Mouse (Mus musculus): ENCODE results near the gene Glg1. TPM values are rescaled to one million over a fixed set of nuclear protein-coding genes. Genes with fewer than 3 reads are reported as not detected.

Gene Glg1
- total and polyA plus RNA-seq, 3 experiments = 15.9 to 37.2 (median 34.3) TPM

DNA sequence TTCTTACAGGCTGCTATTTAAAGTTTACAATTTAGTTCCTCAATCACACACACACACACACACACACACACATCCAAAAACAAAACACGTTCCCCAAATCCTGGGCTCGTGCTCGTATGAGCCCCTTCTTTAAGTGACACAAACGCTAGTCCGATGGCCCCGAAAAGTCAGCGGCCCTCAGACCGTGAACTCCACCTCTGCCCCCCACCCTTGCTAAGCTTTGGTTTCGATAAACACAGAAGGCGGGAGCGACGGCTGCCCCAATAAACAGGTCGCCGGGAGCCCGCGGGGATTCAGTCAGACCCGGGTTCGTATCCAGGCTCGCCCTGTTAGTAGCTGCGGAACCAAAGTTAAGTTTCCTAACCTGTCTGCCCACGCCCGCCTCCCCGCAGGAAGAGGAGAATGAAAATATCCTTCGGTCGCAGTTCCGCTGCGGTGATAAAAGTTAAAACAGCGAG, 40.4 kb upstream of the Glg1 start:
- H3K36me3 ChIP-seq (ENCODE audit: control insufficient read depth in 1 of 2, insufficient read depth in 2 of 2, low read length in 2 of 2) = peaks cover 16 to 27% of the 10 kb centered on the region in 2 experiments
- H3K9me3 ChIP-seq (replicated peaks; ENCODE audit: insufficient read depth, low read length) = no peaks in the 10 kb centered on the region
- H3K27me3 ChIP-seq (ENCODE audit: control insufficient read depth in 1 of 2, insufficient read depth in 2 of 2, low read length in 2 of 2) = no peaks in the 10 kb centered on the region
- H3K79me2 ChIP-seq (ENCODE audit: control insufficient read depth, insufficient read depth, low read length, poor library complexity) = peaks cover 37% of the 10 kb centered on the region
- H3K9ac ChIP-seq (ENCODE audit: control insufficient read depth, low read depth, low read length, poor library complexity, severe bottlenecking) = peak overlapping the region; percentile 98
- peak; percentile 86 for DNase-seq (ENCODE audit: low read depth, low spot score)
- H3K4me1 ChIP-seq (ENCODE audit: control insufficient read depth in 1 of 2, insufficient read depth in 2 of 2, low read length in 2 of 2) = peaks cover 2 to 4% of the 10 kb centered on the region in 2 experiments; a peak in 2 of 4 replicates
- 0 out of 2 replicates have a peak, but pooled peaks have one; percentile 17 for TF ChIP-seq USF1 (IDR thresholded peaks at IDR 0.05; ENCODE audit: low read depth, low read length)
- TF ChIP-seq ZKSCAN1 (IDR thresholded peaks at IDR 0.05; ENCODE audit: low read depth, low read length) = no peak
- TF ChIP-seq MYB (IDR thresholded peaks at IDR 0.05; ENCODE audit: low read depth, low read length) = no peak
- no peak for TF ChIP-seq MYC (IDR thresholded peaks at IDR 0.05; ENCODE audit: low read depth, low read length)
- TF ChIP-seq TCF12 (IDR thresholded peaks at IDR 0.05; ENCODE audit: low read depth, low read length) = no peak
- peak; percentile 44; the same call in 1 of the 2 replicates for TF ChIP-seq BHLHE40 (IDR thresholded peaks at IDR 0.05; ENCODE audit: borderline replicate concordance, low read depth, low read length)
- peak; percentile 87 for TF ChIP-seq MXI1 (IDR thresholded peaks at IDR 0.05; ENCODE audit: low read depth, low read length)
- peak; percentile 61; the same call in 1 of the 2 replicates for TF ChIP-seq MEF2A (IDR thresholded peaks at IDR 0.05; ENCODE audit: extremely low read depth, insufficient replicate concordance, low read depth, low read length, poor library complexity, severe bottlenecking)
- peak in 1 of 2 experiments; percentile 29; a peak in 2 of 4 replicates for TF ChIP-seq EP300 (IDR thresholded peaks at IDR 0.05; ENCODE audit: low read depth in 1 of 2, low read length in 2 of 2)
- TF ChIP-seq SIN3A (IDR thresholded peaks at IDR 0.05; ENCODE audit: low read length) = peak; percentile 88
- TF ChIP-seq ETS1 (IDR thresholded peaks at IDR 0.05; ENCODE audit: low read depth, low read length) = 0 out of 2 replicates have a peak, but pooled peaks have one; percentile 26
- TF ChIP-seq MAX (IDR thresholded peaks at IDR 0.05; ENCODE audit: low read length) = peak; percentile 33; the same call in 1 of the 2 replicates
- no peak for TF ChIP-seq CHD2 (IDR thresholded peaks at IDR 0.05; ENCODE audit: low read length)
- peak overlapping the region; percentile 83 for H3K27ac ChIP-seq (ENCODE audit: control insufficient read depth, low read depth, low read length)
- H3K4me3 ChIP-seq (ENCODE audit: control insufficient read depth in 1 of 2, insufficient read depth in 1 of 2, low read depth in 2 of 2, low read length in 2 of 2) = peak overlapping the region; percentile 80 to 82

DNA sequence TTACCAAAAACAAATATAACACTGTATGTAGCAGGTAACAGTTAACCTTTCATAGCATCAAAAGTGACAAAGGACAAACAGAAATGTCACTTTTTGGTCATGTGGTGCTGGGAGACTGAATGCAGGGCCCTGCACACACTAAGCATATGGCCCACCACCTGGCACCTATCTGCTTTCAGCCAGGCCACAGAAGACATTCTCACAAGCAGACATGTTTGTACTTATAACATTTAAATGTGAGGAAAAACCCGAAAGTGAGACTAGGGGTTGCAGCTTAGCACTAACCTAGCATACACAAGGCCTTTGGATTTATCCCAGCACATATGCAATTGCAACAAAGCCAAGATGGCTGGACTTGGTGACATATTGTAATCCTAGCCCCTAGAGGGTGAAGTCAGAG, 39.0 kb upstream of the Glg1 start:
- H3K79me2 ChIP-seq (ENCODE audit: control insufficient read depth, insufficient read depth, low read length, poor library complexity) = peaks cover 41% of the 10 kb centered on the region
- H3K27me3 ChIP-seq (ENCODE audit: control insufficient read depth in 1 of 2, insufficient read depth in 2 of 2, low read length in 2 of 2) = no peaks in the 10 kb centered on the region
- no peak overlapping the region for H3K27ac ChIP-seq (ENCODE audit: control insufficient read depth, low read depth, low read length)
- no peaks in the 10 kb centered on the region for H3K9me3 ChIP-seq (replicated peaks; ENCODE audit: insufficient read depth, low read length)
- TF ChIP-seq ZC3H11A (IDR thresholded peaks at IDR 0.05; ENCODE audit: low read depth, low read length) (no peak), CHD1 (IDR thresholded peaks at IDR 0.05; ENCODE audit: low read depth, low read length) (0 out of 2 replicates have a peak, but pooled peaks have one; percentile 62)
- H3K4me1 ChIP-seq (ENCODE audit: control insufficient read depth in 1 of 2, insufficient read depth in 2 of 2, low read length in 2 of 2) = peaks cover 2 to 4% of the 10 kb centered on the region in 2 experiments; a peak in 3 of 4 replicates
- peak overlapping the region; percentile 39 for H3K9ac ChIP-seq (ENCODE audit: control insufficient read depth, low read depth, low read length, poor library complexity, severe bottlenecking)
- DNase-seq (ENCODE audit: low read depth, low spot score) = no peak
- peaks cover 27 to 34% of the 10 kb centered on the region in 2 experiments for H3K36me3 ChIP-seq (ENCODE audit: control insufficient read depth in 1 of 2, insufficient read depth in 2 of 2, low read length in 2 of 2)
- H3K4me3 ChIP-seq (ENCODE audit: control insufficient read depth in 1 of 2, insufficient read depth in 1 of 2, low read depth in 2 of 2, low read length in 2 of 2) = peak overlapping the region in 1 of 2 experiments; percentile 20; a peak in 2 of 4 replicates
